Mouse (Mus musculus) heart, embryonic 12.5 days (tissue): ENCODE measurements at regions not wholly inside any gene's neighbourhood (a gene's known extent, or its start where the extent isn't known, plus 50 kb on each side); places are given as distances from the start of the nearest gene placed in this dataset.

Experiments
- ATAC-seq: fragments of 200-750 bp; cut with Nextera tagmentation; 2 replicates; pipeline ENCODE4 v1.8.0; 2017; ENCODE audit warnings: moderate TSS enrichment, moderate library complexity; ENCODE audit not compliant: insufficient number of reproducible peaks, low FRiP score
- H3K27ac ChIP-seq: fragments of 300-500 bp; sonication (generic); 2 replicates; pipeline ENCODE4 v1.5.1; 2016; ENCODE audit warnings: mild to moderate bottlenecking, moderate library complexity; ENCODE audit not compliant: poor library complexity, severe bottlenecking
- H3K27me3 ChIP-seq: fragments of 300-500 bp; sonication (generic); replicated peaks from 2 replicates; pipeline ENCODE4 v1.6.1; 2016; ENCODE audit warnings: mild to moderate bottlenecking, moderate library complexity
- H3K36me3 ChIP-seq: fragments of 300-500 bp; sonication (generic); 2 replicates; pipeline ENCODE4 v1.6.1; 2016; ENCODE audit warnings: mild to moderate bottlenecking, moderate library complexity
- H3K4me1 ChIP-seq: fragments of 300-500 bp; sonication (generic); replicated peaks from 2 replicates; pipeline ENCODE4 v1.6.1; 2016; ENCODE audit warnings: mild to moderate bottlenecking
- H3K4me2 ChIP-seq: fragments of 300-500 bp; sonication (generic); 2 replicates; pipeline ENCODE4 v1.6.1; 2016; ENCODE audit warnings: mild to moderate bottlenecking, moderate library complexity
- H3K4me3 ChIP-seq: fragments of 300-500 bp; sonication (generic); 2 replicates; pipeline ENCODE4 v1.5.1; 2016; ENCODE audit warnings: mild to moderate bottlenecking
- H3K9ac ChIP-seq: fragments of 300-500 bp; sonication (generic); 2 replicates; pipeline ENCODE4 v1.6.1; 2016; ENCODE audit warnings: mild to moderate bottlenecking, moderate library complexity
- H3K9me3 ChIP-seq: fragments of 300-500 bp; sonication (generic); replicated peaks from 2 replicates; pipeline ENCODE4 v1.6.1; 2016; ENCODE audit warnings: mild to moderate bottlenecking, moderate library complexity
- WGBS: fragments of 180-500 bp; shearing (Covaris S2); methylation state at CpG from one replicate; pipeline ENCODE4 v1.1.7; 2016; 5-methylcytosine and 5-hydroxymethylcytosine counted together

- no peaks in the 10 kb centered on the region for H3K36me3 ChIP-seq
- H3K27ac ChIP-seq = no peak overlapping the region
- H3K9me3 ChIP-seq = no peaks in the 10 kb centered on the region
- no peak overlapping the region for H3K9ac ChIP-seq
- 66% methylated on average over 9 of the region's 9 CpGs for WGBS
- no peak for ATAC-seq
- no peaks in the 10 kb centered on the region for H3K27me3 ChIP-seq
- H3K4me3 ChIP-seq = no peak overlapping the region
- no peak overlapping the region for H3K4me2 ChIP-seq
- no peaks in the 10 kb centered on the region for H3K4me1 ChIP-seq
Observed at GRCm38 (mm10) chr4:69839868-69840267, 570.4 kb downstream of the Cdk5rap2 start.

GRCm38 (mm10) chr4:69838940-69839339, 571.3 kb downstream of the Cdk5rap2 start:
- H3K27me3 ChIP-seq = no peaks in the 10 kb centered on the region
- H3K27ac ChIP-seq = no peak overlapping the region
- no peak for ATAC-seq
- H3K9ac ChIP-seq = no peak overlapping the region
- no peaks in the 10 kb centered on the region for H3K36me3 ChIP-seq
- 49% methylated on average over 4 of the region's 4 CpGs for WGBS
- H3K4me2 ChIP-seq = no peak overlapping the region
- no peaks in the 10 kb centered on the region for H3K9me3 ChIP-seq
- H3K4me3 ChIP-seq = no peak overlapping the region
- no peaks in the 10 kb centered on the region for H3K4me1 ChIP-seq

DNA sequence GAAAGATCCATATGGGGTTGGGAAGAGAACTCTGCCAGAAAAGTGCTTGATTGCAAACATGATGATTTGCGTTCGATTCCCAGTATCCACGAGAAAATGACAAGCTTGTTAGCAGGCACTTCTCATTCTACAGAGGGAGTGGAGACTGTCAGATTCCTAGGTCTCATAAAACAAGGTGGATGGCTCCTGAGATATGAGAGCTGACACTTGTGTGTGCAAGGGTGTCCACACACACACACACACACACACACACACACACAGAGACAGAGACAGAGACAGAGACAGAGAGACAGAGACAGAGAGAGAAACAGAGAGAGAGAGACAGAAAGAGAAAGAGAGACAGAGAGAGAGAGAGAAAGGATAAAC, 585.4 kb downstream of the Cdk5rap2 start:
- H3K27me3 ChIP-seq = no peaks in the 10 kb centered on the region
- H3K36me3 ChIP-seq = no peaks in the 10 kb centered on the region
- peaks cover 5% of the 10 kb centered on the region; the same call in 1 of the 2 replicates for H3K4me1 ChIP-seq
- no peak for ATAC-seq
- H3K27ac ChIP-seq = no peak overlapping the region
- H3K9ac ChIP-seq = no peak overlapping the region
- 41% methylated on average over 3 of the region's 3 CpGs for WGBS
- H3K4me2 ChIP-seq = no peak overlapping the region
- H3K9me3 ChIP-seq = no peaks in the 10 kb centered on the region
- no peak overlapping the region for H3K4me3 ChIP-seq

DNA sequence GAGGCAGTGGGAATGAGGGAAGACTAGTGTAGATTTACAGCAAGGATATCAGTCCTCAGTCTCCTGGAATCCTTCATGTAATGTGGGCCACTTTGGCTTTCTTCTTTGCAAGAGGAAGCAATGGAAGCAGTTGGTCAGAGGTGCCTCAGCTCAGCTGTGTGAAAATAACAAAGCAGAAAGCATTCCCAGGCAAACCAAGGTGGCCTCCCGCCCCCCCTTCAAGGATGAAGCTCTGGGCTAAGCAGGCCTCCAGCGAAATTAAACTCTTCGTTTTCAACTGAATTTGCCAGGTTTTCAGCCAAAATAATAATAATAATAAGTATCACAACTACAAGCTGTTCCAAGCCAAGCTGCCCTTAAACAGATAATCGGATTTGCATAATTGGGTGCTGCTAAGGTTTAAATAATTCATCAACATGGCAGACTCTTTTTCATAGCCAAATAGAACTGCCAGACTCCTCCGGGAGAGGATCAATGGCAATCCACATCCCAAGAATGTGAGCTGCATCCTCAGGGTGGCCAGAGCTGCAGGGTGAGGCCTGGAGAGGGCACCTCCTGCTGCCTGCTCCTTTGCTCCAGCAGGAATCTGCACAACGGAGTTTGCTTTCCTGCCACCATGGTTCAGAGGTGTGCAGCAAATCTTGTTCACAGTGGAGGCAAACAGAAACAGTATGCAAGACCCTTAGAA, 585.9 kb downstream of the Cdk5rap2 start:
- WGBS = 38% methylated on average over 6 of the region's 6 CpGs
- H3K4me1 ChIP-seq = peaks cover 5% of the 10 kb centered on the region; the same call in 1 of the 2 replicates

DNA sequence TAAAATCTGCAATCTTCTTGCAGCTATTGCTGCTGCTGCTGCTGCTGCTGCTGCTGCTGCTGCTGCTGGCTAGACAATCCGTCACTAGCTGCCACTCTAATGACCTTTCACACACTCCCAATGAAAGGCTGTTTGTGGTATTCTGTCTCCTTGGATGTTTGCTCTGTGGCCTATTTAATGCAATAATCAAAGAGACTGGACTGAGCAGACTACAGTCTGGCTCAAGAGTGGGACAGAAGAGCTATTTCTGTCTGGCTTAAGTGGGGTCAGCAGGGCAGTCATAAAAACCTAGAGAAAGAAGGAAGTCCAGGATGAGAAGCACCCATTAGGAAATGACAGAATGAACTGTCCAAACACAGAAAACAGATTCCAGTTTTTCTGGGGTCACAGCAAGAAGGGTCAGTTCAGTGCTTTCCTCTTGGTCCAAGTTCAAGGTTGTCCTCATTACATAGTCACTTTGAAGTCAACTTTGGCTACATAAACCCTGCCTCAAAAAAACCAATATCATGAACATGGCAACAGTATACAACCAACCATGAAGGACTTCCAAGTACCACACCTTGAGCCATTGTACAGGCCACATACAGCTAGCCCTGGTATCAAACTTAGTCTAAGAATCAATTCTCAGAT, 586.8 kb downstream of the Cdk5rap2 start:
- Histone ChIP-seq H3K27ac (no peak overlapping the region), H3K9ac (no peak overlapping the region), H3K27me3 (no peaks in the 10 kb centered on the region), H3K9me3 (no peaks in the 10 kb centered on the region), H3K4me1 (peaks cover 5% of the 10 kb centered on the region; the same call in 1 of the 2 replicates), H3K4me3 (no peak overlapping the region), H3K4me2 (no peak overlapping the region), H3K36me3 (no peaks in the 10 kb centered on the region)
- WGBS = 22% methylated on average over 1 of the region's 1 CpGs
- no peak for ATAC-seq

More for the DNA sequence above, 585.9 kb downstream of the Cdk5rap2 start:
- Histone ChIP-seq H3K9ac (no peak overlapping the region), H3K27ac (no peak overlapping the region), H3K36me3 (no peaks in the 10 kb centered on the region), H3K9me3 (no peaks in the 10 kb centered on the region), H3K4me3 (no peak overlapping the region), H3K4me2 (no peak overlapping the region), H3K27me3 (no peaks in the 10 kb centered on the region)
- no peak for ATAC-seq

GRCm38 (mm10) chr4:69818885-69819284, 591.4 kb downstream of the Cdk5rap2 start:
- Histone ChIP-seq H3K9me3 (no peaks in the 10 kb centered on the region), H3K4me3 (no peak overlapping the region), H3K27ac (no peak overlapping the region), H3K9ac (no peak overlapping the region), H3K4me1 (peaks cover 5% of the 10 kb centered on the region; the same call in 1 of the 2 replicates), H3K36me3 (no peaks in the 10 kb centered on the region), H3K4me2 (no peak overlapping the region), H3K27me3 (no peaks in the 10 kb centered on the region)
- no peak for ATAC-seq
- 58% methylated on average over 3 of the region's 3 CpGs for WGBS

GRCm38 (mm10) chr4:69785481-69786050, 624.7 kb downstream of the Cdk5rap2 start:
- H3K27ac ChIP-seq = no peak overlapping the region
- 78% methylated on average over 7 of the region's 7 CpGs for WGBS
- H3K4me2 ChIP-seq = no peak overlapping the region
- no peaks in the 10 kb centered on the region for H3K27me3 ChIP-seq
- H3K4me3 ChIP-seq = no peak overlapping the region
- H3K4me1 ChIP-seq = no peaks in the 10 kb centered on the region
- no peak for ATAC-seq
- no peaks in the 10 kb centered on the region for H3K9me3 ChIP-seq
- H3K36me3 ChIP-seq = no peaks in the 10 kb centered on the region
- no peak overlapping the region for H3K9ac ChIP-seq

DNA sequence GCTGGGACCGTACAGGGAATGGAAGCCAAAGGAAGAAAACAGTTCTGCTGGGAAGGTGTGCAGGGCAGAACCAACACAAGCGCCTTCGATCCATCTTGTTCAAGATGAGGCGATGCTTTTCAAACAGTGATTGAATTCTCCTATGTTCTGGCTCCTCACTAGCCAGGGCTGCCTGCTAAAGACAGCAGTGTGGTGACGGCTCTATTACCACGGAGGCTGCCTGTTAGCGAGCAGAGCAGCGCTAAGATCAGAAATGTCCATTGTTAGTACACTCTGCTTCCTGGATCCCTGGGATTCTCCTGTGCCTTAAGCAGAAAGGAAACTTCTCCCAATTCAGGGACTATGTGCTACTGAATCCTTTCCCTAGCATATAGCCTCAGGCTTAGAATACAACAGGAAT, 629.0 kb downstream of the Cdk5rap2 start:
- ATAC-seq = no peak
- no peaks in the 10 kb centered on the region for H3K27me3 ChIP-seq
- no peaks in the 10 kb centered on the region for H3K9me3 ChIP-seq
- WGBS = 78% methylated on average over 8 of the region's 8 CpGs
- no peak overlapping the region for H3K4me2 ChIP-seq
- H3K4me1 ChIP-seq = no peaks in the 10 kb centered on the region
- H3K4me3 ChIP-seq = no peak overlapping the region
- H3K9ac ChIP-seq = no peak overlapping the region
- H3K36me3 ChIP-seq = no peaks in the 10 kb centered on the region
- no peak overlapping the region for H3K27ac ChIP-seq

DNA sequence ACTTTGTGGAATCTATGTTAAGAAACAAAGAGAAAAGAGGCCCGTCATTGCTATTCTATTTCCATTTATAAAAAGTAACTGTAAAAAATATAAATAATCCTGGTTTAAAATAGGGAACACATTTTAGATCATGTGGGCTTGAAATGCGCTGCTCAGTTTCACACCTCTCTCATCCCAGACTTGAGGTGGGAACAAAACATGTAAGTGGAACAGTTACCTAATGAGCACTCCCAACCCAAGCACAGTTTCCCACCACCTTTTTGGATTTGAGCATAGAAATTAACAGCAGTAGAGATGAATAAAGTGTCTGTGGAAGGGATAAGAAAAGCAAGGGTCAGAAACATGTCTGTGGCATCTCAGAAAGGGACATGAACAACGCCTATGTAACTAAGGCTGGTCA, 648.4 kb downstream of the Cdk5rap2 start:
- H3K4me2 ChIP-seq = no peak overlapping the region
- 0 out of 2 replicates have a peak, but pooled peaks cover 4% of the 10 kb centered on the region for H3K4me1 ChIP-seq
- no peak overlapping the region for H3K27ac ChIP-seq
- no peak for ATAC-seq
- no peaks in the 10 kb centered on the region for H3K36me3 ChIP-seq
- no peak overlapping the region for H3K4me3 ChIP-seq
- no peaks in the 10 kb centered on the region for H3K9me3 ChIP-seq
- WGBS = 77% methylated on average over 3 of the region's 3 CpGs
- H3K27me3 ChIP-seq = no peaks in the 10 kb centered on the region
- H3K9ac ChIP-seq = no peak overlapping the region

- no peak overlapping the region for H3K27ac ChIP-seq
- WGBS = 75% methylated on average over 2 of the region's 2 CpGs
- H3K9me3 ChIP-seq = no peaks in the 10 kb centered on the region
- no peaks in the 10 kb centered on the region for H3K36me3 ChIP-seq
- H3K4me2 ChIP-seq = no peak overlapping the region
- H3K27me3 ChIP-seq = no peaks in the 10 kb centered on the region
- ATAC-seq = no peak
- H3K4me1 ChIP-seq = 0 out of 2 replicates have a peak, but pooled peaks cover 4% of the 10 kb centered on the region
- no peak overlapping the region for H3K4me3 ChIP-seq
- no peak overlapping the region for H3K9ac ChIP-seq
Observed at GRCm38 (mm10) chr4:69759596-69759995, 650.6 kb downstream of the Cdk5rap2 start.

- ATAC-seq = no peak
Observed at GRCm38 (mm10) chr4:69754567-69754966, 655.7 kb downstream of the Cdk5rap2 start.

More at GRCm38 (mm10) chr4:69754567-69754966, 655.7 kb downstream of the Cdk5rap2 start:
- Histone ChIP-seq H3K27me3 (no peaks in the 10 kb centered on the region), H3K36me3 (no peaks in the 10 kb centered on the region), H3K4me2 (no peak overlapping the region), H3K9ac (no peak overlapping the region), H3K9me3 (no peaks in the 10 kb centered on the region), H3K27ac (no peak overlapping the region), H3K4me1 (no peaks in the 10 kb centered on the region), H3K4me3 (no peak overlapping the region)
- 50% methylated on average over 2 of the region's 2 CpGs for WGBS
